Mouse (Mus musculus) effector memory CD4-positive, alpha-beta T cell, adult 7 months (primary cell): ENCODE measurements around the gene Ntan1. TPM values are rescaled to one million over a fixed set of nuclear protein-coding genes. Genes with fewer than 3 reads are reported as not detected.

ENCODE experiments used
- polyA plus RNA-seq: library from polyadenylated mRNA; unstranded; fragments of 100-300 nt; shearing (Covaris generic); gene quantifications from one replicate; pipeline ENCODE4 v1.2.1, GENCODE M21; 2017

Gene Ntan1
- polyA plus RNA-seq = 99.5 TPM

GRCm38 (mm10) chr16:13818560-13819393 lies at the start of gene Ntan1:
Gene Ntan1 (plus strand): TSS chr16:13818845.

GRCm38 (mm10) chr16:13780353-13781036 lies 38.1 kb upstream of the Ntan1 start, which contains the start of gene Rrn3:
Gene Rrn3 (plus strand): TSS chr16:13780708.

Other genes with a start within 250 kb of the Ntan1 start
- gene Parn, start 150.7 kb upstream of the Ntan1 start, polyA plus RNA-seq = 37.4 TPM
- gene Bfar, start 147.0 kb upstream of the Ntan1 start, polyA plus RNA-seq = 49.3 TPM
- gene 3110001I22Rik, start 146.9 kb upstream of the Ntan1 start, polyA plus RNA-seq = 25.3 TPM
- 0.62 TPM for gene Pla2g10, start 87.9 kb upstream of the Ntan1 start, polyA plus RNA-seq
- gene Rrn3, start 38.1 kb upstream of the Ntan1 start, polyA plus RNA-seq = 41.4 TPM
- gene Pdxdc1, start 84.3 kb downstream of the Ntan1 start, polyA plus RNA-seq = 46.6 TPM
- gene Mpv17l, start 84.3 kb downstream of the Ntan1 start, polyA plus RNA-seq = 2.6 TPM
- gene 2900011O08Rik, start 167.8 kb downstream of the Ntan1 start, polyA plus RNA-seq = 0.67 TPM
- gene Ifitm7, start 168.0 kb downstream of the Ntan1 start, polyA plus RNA-seq = not detected